Mouse (Mus musculus): ENCODE measurements around the gene Nrxn3. TPM values are rescaled to one million over a fixed set of nuclear protein-coding genes. Genes with fewer than 3 reads are reported as not detected.

Nrxn3 gene
- polyA plus RNA-seq, 1 experiment from 2014 or later = 0.31 TPM

- ATAC-seq (ENCODE audit: insufficient number of reproducible peaks, low FRiP score, low TSS enrichment, low read depth) = no peak
Measured at GRCm38 (mm10) chr12:88784199-88785147, 61.8 kb downstream of the Nrxn3 start.

GRCm38 (mm10) chr12:88793314-88793713 lies 70.6 kb downstream of the Nrxn3 start:
- no peak for DNase-seq (ENCODE audit: low spot score)
- Histone ChIP-seq H3K4me3 (ENCODE audit: low read depth, low read length) (no peak overlapping the region), H3K9ac (ENCODE audit: low read length) (no peak overlapping the region), H3K27me3 (ENCODE audit: control insufficient read depth, insufficient read depth, low read length) (no peaks in the 10 kb centered on the region), H3K4me2 (ENCODE audit: low read depth, severe bottlenecking) (no peak overlapping the region), H3K27ac (replicated peaks; ENCODE audit: low read depth, low read length) (no peak overlapping the region), H3K9me3 (ENCODE audit: control insufficient read depth, low read length) (no peaks in the 10 kb centered on the region), H3K36me3 (ENCODE audit: control insufficient read depth, insufficient read depth, low read length) (no peaks in the 10 kb centered on the region), H3K4me1 (ENCODE audit: control insufficient read depth, insufficient read depth, low read length) (no peaks in the 10 kb centered on the region)
- 91% methylated on average over 1 of the region's 1 CpGs for WGBS
- no peak for ATAC-seq (ENCODE audit: insufficient number of reproducible peaks, low FRiP score, low TSS enrichment, low read depth)

More at GRCm38 (mm10) chr12:88784199-88785147, 61.8 kb downstream of the Nrxn3 start:
- Histone ChIP-seq H3K4me2 (ENCODE audit: low read depth, severe bottlenecking) (no peak overlapping the region), H3K27me3 (ENCODE audit: control insufficient read depth, insufficient read depth, low read length) (no peaks in the 10 kb centered on the region), H3K36me3 (ENCODE audit: control insufficient read depth, insufficient read depth, low read length) (no peaks in the 10 kb centered on the region), H3K27ac (replicated peaks; ENCODE audit: low read depth, low read length) (no peak overlapping the region), H3K4me1 (ENCODE audit: control insufficient read depth, insufficient read depth, low read length) (no peaks in the 10 kb centered on the region), H3K9me3 (ENCODE audit: control insufficient read depth, low read length) (no peaks in the 10 kb centered on the region), H3K4me3 (ENCODE audit: low read depth, low read length) (no peak overlapping the region), H3K9ac (ENCODE audit: low read length) (no peak overlapping the region)
- WGBS = 59% methylated on average over 10 of the region's 10 CpGs
- DNase-seq (ENCODE audit: low spot score) = no peak

- H3K36me3 ChIP-seq (ENCODE audit: control insufficient read depth, insufficient read depth, low read length) = no peaks in the 10 kb centered on the region
- H3K27ac ChIP-seq (replicated peaks; ENCODE audit: low read depth, low read length) = no peak overlapping the region
- no peaks in the 10 kb centered on the region for H3K27me3 ChIP-seq (ENCODE audit: control insufficient read depth, insufficient read depth, low read length)
- no peak overlapping the region for H3K4me3 ChIP-seq (ENCODE audit: low read depth, low read length)
- no peak overlapping the region for H3K4me2 ChIP-seq (ENCODE audit: low read depth, severe bottlenecking)
- DNase-seq (ENCODE audit: low spot score) (no peak), ATAC-seq (ENCODE audit: insufficient number of reproducible peaks, low FRiP score, low TSS enrichment, low read depth) (0 out of 2 replicates have a peak, but pooled peaks have one; percentile 42)
- no peak overlapping the region for H3K9ac ChIP-seq (ENCODE audit: low read length)
- H3K4me1 ChIP-seq (ENCODE audit: control insufficient read depth, insufficient read depth, low read length) = no peaks in the 10 kb centered on the region
- no peaks in the 10 kb centered on the region for H3K9me3 ChIP-seq (ENCODE audit: control insufficient read depth, low read length)
- WGBS = 32% methylated on average over 6 of the region's 6 CpGs
Measured at GRCm38 (mm10) chr12:88800990-88801655, 78.4 kb downstream of the Nrxn3 start.

GRCm38 (mm10) chr12:88801656-88802007 lies 79.0 kb downstream of the Nrxn3 start:
- WGBS = 70% methylated on average over 1 of the region's 1 CpGs

GRCm38 (mm10) chr12:88808947-88809346 lies 86.3 kb downstream of the Nrxn3 start:
- Histone ChIP-seq H3K9me3 (ENCODE audit: control insufficient read depth, low read length) (no peaks in the 10 kb centered on the region), H3K27me3 (ENCODE audit: control insufficient read depth, insufficient read depth, low read length) (no peaks in the 10 kb centered on the region), H3K36me3 (ENCODE audit: control insufficient read depth, insufficient read depth, low read length) (no peaks in the 10 kb centered on the region), H3K4me2 (ENCODE audit: low read depth, severe bottlenecking) (no peak overlapping the region), H3K4me1 (ENCODE audit: control insufficient read depth, insufficient read depth, low read length) (no peaks in the 10 kb centered on the region), H3K4me3 (ENCODE audit: low read depth, low read length) (no peak overlapping the region), H3K9ac (ENCODE audit: low read length) (no peak overlapping the region), H3K27ac (replicated peaks; ENCODE audit: low read depth, low read length) (no peak overlapping the region)
- no peak for ATAC-seq (ENCODE audit: insufficient number of reproducible peaks, low FRiP score, low TSS enrichment, low read depth)
- 86% methylated on average over 1 of the region's 1 CpGs for WGBS
- no peak for DNase-seq (ENCODE audit: low spot score)

More at GRCm38 (mm10) chr12:88801656-88802007, 79.0 kb downstream of the Nrxn3 start:
- Histone ChIP-seq H3K4me1 (ENCODE audit: control insufficient read depth, insufficient read depth, low read length) (no peaks in the 10 kb centered on the region), H3K4me2 (ENCODE audit: low read depth, severe bottlenecking) (no peak overlapping the region), H3K27ac (replicated peaks; ENCODE audit: low read depth, low read length) (no peak overlapping the region), H3K36me3 (ENCODE audit: control insufficient read depth, insufficient read depth, low read length) (no peaks in the 10 kb centered on the region), H3K9me3 (ENCODE audit: control insufficient read depth, low read length) (no peaks in the 10 kb centered on the region), H3K9ac (ENCODE audit: low read length) (no peak overlapping the region), H3K4me3 (ENCODE audit: low read depth, low read length) (no peak overlapping the region), H3K27me3 (ENCODE audit: control insufficient read depth, insufficient read depth, low read length) (no peaks in the 10 kb centered on the region)
- DNase-seq (ENCODE audit: low spot score) = no peak
- no peak for ATAC-seq (ENCODE audit: insufficient number of reproducible peaks, low FRiP score, low TSS enrichment, low read depth)

- Histone ChIP-seq H3K4me3 (ENCODE audit: low read depth, low read length) (no peak overlapping the region), H3K27ac (replicated peaks; ENCODE audit: low read depth, low read length) (no peak overlapping the region), H3K4me1 (ENCODE audit: control insufficient read depth, insufficient read depth, low read length) (no peaks in the 10 kb centered on the region), H3K36me3 (ENCODE audit: control insufficient read depth, insufficient read depth, low read length) (no peaks in the 10 kb centered on the region), H3K9me3 (ENCODE audit: control insufficient read depth, low read length) (no peaks in the 10 kb centered on the region), H3K9ac (ENCODE audit: low read length) (no peak overlapping the region), H3K4me2 (ENCODE audit: low read depth, severe bottlenecking) (no peak overlapping the region), H3K27me3 (ENCODE audit: control insufficient read depth, insufficient read depth, low read length) (no peaks in the 10 kb centered on the region)
- ATAC-seq (ENCODE audit: insufficient number of reproducible peaks, low FRiP score, low TSS enrichment, low read depth) (no peak), DNase-seq (ENCODE audit: low spot score) (no peak)
- WGBS = 67% methylated on average over 5 of the region's 5 CpGs
Measured at GRCm38 (mm10) chr12:88812173-88812572, 89.5 kb downstream of the Nrxn3 start.

GRCm38 (mm10) chr12:88816865-88817264 lies 94.2 kb downstream of the Nrxn3 start:
- 89% methylated on average over 5 of the region's 5 CpGs for WGBS
- Histone ChIP-seq H3K4me1 (ENCODE audit: control insufficient read depth, insufficient read depth, low read length) (0 out of 2 replicates have a peak, but pooled peaks cover 4% of the 10 kb centered on the region), H3K27ac (replicated peaks; ENCODE audit: low read depth, low read length) (no peak overlapping the region), H3K9me3 (ENCODE audit: control insufficient read depth, low read length) (no peaks in the 10 kb centered on the region), H3K36me3 (ENCODE audit: control insufficient read depth, insufficient read depth, low read length) (no peaks in the 10 kb centered on the region), H3K4me3 (ENCODE audit: low read depth, low read length) (no peak overlapping the region), H3K4me2 (ENCODE audit: low read depth, severe bottlenecking) (no peak overlapping the region), H3K27me3 (ENCODE audit: control insufficient read depth, insufficient read depth, low read length) (no peaks in the 10 kb centered on the region), H3K9ac (ENCODE audit: low read length) (no peak overlapping the region)
- DNase-seq (ENCODE audit: low spot score) = no peak
- ATAC-seq (ENCODE audit: insufficient number of reproducible peaks, low FRiP score, low TSS enrichment, low read depth) = no peak

GRCm38 (mm10) chr12:88818622-88819334 lies 96.1 kb downstream of the Nrxn3 start:
- Histone ChIP-seq H3K9ac (ENCODE audit: low read length) (no peak overlapping the region), H3K27ac (replicated peaks; ENCODE audit: low read depth, low read length) (no peak overlapping the region), H3K36me3 (ENCODE audit: control insufficient read depth, insufficient read depth, low read length) (no peaks in the 10 kb centered on the region), H3K4me2 (ENCODE audit: low read depth, severe bottlenecking) (no peak overlapping the region), H3K27me3 (ENCODE audit: control insufficient read depth, insufficient read depth, low read length) (no peaks in the 10 kb centered on the region), H3K4me3 (ENCODE audit: low read depth, low read length) (no peak overlapping the region), H3K9me3 (ENCODE audit: control insufficient read depth, low read length) (no peaks in the 10 kb centered on the region), H3K4me1 (ENCODE audit: control insufficient read depth, insufficient read depth, low read length) (0 out of 2 replicates have a peak, but pooled peaks cover 4% of the 10 kb centered on the region)
- ATAC-seq (ENCODE audit: insufficient number of reproducible peaks, low FRiP score, low TSS enrichment, low read depth) (peak; percentile 80; the same call in 1 of the 2 replicates), DNase-seq (ENCODE audit: low spot score) (no peak)
- 47% methylated on average over 4 of the region's 4 CpGs for WGBS
